Mouse (Mus musculus) left cerebral cortex, postnatal 25 days (tissue): ENCODE results near the gene Tlr13. TPM values are rescaled to one million over a fixed set of nuclear protein-coding genes. Genes with fewer than 3 reads are reported as not detected.

ENCODE experiments used
- DNase-seq, 2 experiments: peaks; one replicate each; pipeline ENCODE4 v3.0.0; 2022; ENCODE audit warnings: low spot score in 2 of 2, mixed read lengths in 1 of 2
- intact Hi-C: fragments of 180-260 bp; cut with DNase I; formaldehyde crosslinking; loops from one replicate; pipeline ENCODE4 v1.15.1; 2025
- total RNA-seq, 2 experiments: library from RNA; stranded (reverse); gene quantifications; 2 replicates each; pipeline ENCODE4 v1.2.3; 2021

Tlr13 gene
- 1 to 10 TPM; 1.3 to 1.9 TPM for total RNA-seq

GRCm38 (mm10) chrX:106142936-106143335 lies at the start of gene Tlr13:
Tlr13 (plus strand) TSS chrX:106143204.
- intact Hi-C loops = no loop called here

GRCm38 (mm10) chrX:106105464-106105863 lies 37.5 kb upstream of the Tlr13 start:
- intact Hi-C loops = loop anchor here (2.0 kb wide), 1 partner anchor 79 kb away; the partner anchor contains the start of gene Atp7a
- peak in 1 of 2 experiments; percentile 13 for DNase-seq

More at GRCm38 (mm10) chrX:106142936-106143335, at the start of gene Tlr13:
- no peak for DNase-seq

GRCm38 (mm10) chrX:106113881-106114280 lies 29.1 kb upstream of the Tlr13 start:
- DNase-seq = no peak
- intact Hi-C loops = no loop called here

- intact Hi-C loops = no loop called here
- no peak for DNase-seq
These were observed 28.3 kb upstream of the Tlr13 start for GRCm38 (mm10) chrX:106114674-106115073.

GRCm38 (mm10) chrX:106122823-106123222 lies 20.2 kb upstream of the Tlr13 start:
- no peak for DNase-seq
- intact Hi-C loops = no loop called here

GRCm38 (mm10) chrX:106128283-106128682 lies 14.7 kb upstream of the Tlr13 start:
- DNase-seq = no peak
- intact Hi-C loops = no loop called here

- no peak for DNase-seq
- intact Hi-C loops = no loop called here
These were observed 13.1 kb upstream of the Tlr13 start for GRCm38 (mm10) chrX:106129877-106130276.

GRCm38 (mm10) chrX:106134916-106135315 lies 8.1 kb upstream of the Tlr13 start:
- intact Hi-C loops = no loop called here
- DNase-seq = no peak

GRCm38 (mm10) chrX:106135484-106135883 lies 7.5 kb upstream of the Tlr13 start:
- no peak for DNase-seq
- intact Hi-C loops = no loop called here

- intact Hi-C loops = no loop called here
- no peak for DNase-seq
These were observed 7.0 kb upstream of the Tlr13 start for GRCm38 (mm10) chrX:106135916-106136575.

GRCm38 (mm10) chrX:106139309-106140070 lies 3.5 kb upstream of the Tlr13 start:
- intact Hi-C loops = loop anchor here (2.0 kb wide), 1 partner anchor 13 kb away; no protein-coding TSS in a partner anchor
- peak in 1 of 2 experiments; percentile 32 for DNase-seq

GRCm38 (mm10) chrX:106148185-106148584 lies 5.2 kb downstream of the Tlr13 start:
- no peak for DNase-seq

GRCm38 (mm10) chrX:106149460-106149859 lies 6.5 kb downstream of the Tlr13 start:
- DNase-seq = no peak
- intact Hi-C loops = no loop called here

More at GRCm38 (mm10) chrX:106148185-106148584, 5.2 kb downstream of the Tlr13 start:
- intact Hi-C loops = no loop called here

GRCm38 (mm10) chrX:106154180-106154586 lies 11.2 kb downstream of the Tlr13 start:
- DNase-seq = no peak
- intact Hi-C loops = no loop called here

GRCm38 (mm10) chrX:106155892-106156291 lies 12.9 kb downstream of the Tlr13 start:
- intact Hi-C loops = no loop called here
- no peak for DNase-seq

GRCm38 (mm10) chrX:106163995-106164394 lies 21.0 kb downstream of the Tlr13 start:
- intact Hi-C loops = no loop called here
- peak in 1 of 2 experiments; percentile 35 for DNase-seq

- intact Hi-C loops = no loop called here
- no peak for DNase-seq
These were observed 21.6 kb downstream of the Tlr13 start for GRCm38 (mm10) chrX:106164555-106164954.

GRCm38 (mm10) chrX:106165089-106165488 lies 22.1 kb downstream of the Tlr13 start:
- DNase-seq = no peak
- intact Hi-C loops = no loop called here

- intact Hi-C loops = loop anchor here (2.0 kb wide), 1 partner anchor 144 kb away; the partner anchor contains the start of gene Atp7a
- DNase-seq = peak; percentile 72 to 82
These were observed 28.3 kb downstream of the Tlr13 start for GRCm38 (mm10) chrX:106171106-106171852.

GRCm38 (mm10) chrX:106171853-106172154 lies 28.8 kb downstream of the Tlr13 start:
- intact Hi-C loops = loop anchor here (2.0 kb wide), 1 partner anchor 145 kb away; the partner anchor contains the start of gene Atp7a
- DNase-seq = no peak
